Mouse (Mus musculus) mesoderm, embryonic 11.5 days (tissue): ENCODE measurements at regions not wholly inside any gene's neighbourhood (a gene's known extent, or its start where the extent isn't known, plus 50 kb on each side); places are given as distances from the start of the nearest gene placed in this dataset.
A peak's percentile ranks its signal among the peaks of the same experiment; 100 is the strongest.

ENCODE experiments used
- DNase-seq: peaks from one replicate; pipeline ENCODE4 v3.0.0-alpha.2; 2012; ENCODE audit warnings: low read depth, low spot score

- no peak for DNase-seq
Measured at GRCm38 (mm10) chr4:32149171-32149570, 89.4 kb upstream of the Bach2 start.

GRCm38 (mm10) chr4:32153356-32153755 lies 85.2 kb upstream of the Bach2 start:
- DNase-seq = no peak

- DNase-seq = no peak
Measured at GRCm38 (mm10) chr4:32156965-32157364, 81.6 kb upstream of the Bach2 start.

GRCm38 (mm10) chr4:32158451-32158850 lies 80.2 kb upstream of the Bach2 start:
- no peak for DNase-seq

- DNase-seq = no peak
Measured at GRCm38 (mm10) chr4:32158886-32159285, 79.7 kb upstream of the Bach2 start.

DNA sequence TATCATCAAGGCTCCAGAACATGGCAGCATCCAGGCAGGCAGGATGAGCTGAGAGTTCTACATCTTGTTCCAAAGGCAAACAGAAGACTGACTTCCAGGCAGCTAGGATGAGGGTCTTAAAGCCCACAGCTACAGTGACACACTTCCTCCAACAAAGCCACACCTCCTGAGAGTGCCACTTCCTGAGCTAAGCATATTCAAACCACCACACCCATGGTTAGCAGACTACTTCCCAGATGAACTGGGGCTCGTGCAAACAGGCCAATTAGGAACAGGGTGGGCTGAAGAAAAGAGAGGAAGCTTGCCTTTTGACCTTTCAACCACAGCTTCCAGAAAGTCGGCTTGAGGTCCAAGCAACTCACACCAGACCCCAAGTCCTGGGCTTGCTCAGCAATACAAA lies 77.8 kb upstream of the Bach2 start:
- DNase-seq = no peak

GRCm38 (mm10) chr4:32161871-32162656 lies 76.5 kb upstream of the Bach2 start:
- DNase-seq = no peak

- DNase-seq = no peak
Measured at GRCm38 (mm10) chr4:32162694-32163240, 75.8 kb upstream of the Bach2 start.

GRCm38 (mm10) chr4:32164081-32164641 lies 74.4 kb upstream of the Bach2 start:
- DNase-seq = no peak

- DNase-seq = no peak
Measured at GRCm38 (mm10) chr4:32164736-32165241, 73.8 kb upstream of the Bach2 start.

- no peak for DNase-seq
Measured at GRCm38 (mm10) chr4:32165918-32166528, 72.6 kb upstream of the Bach2 start.

GRCm38 (mm10) chr4:32167151-32167550 lies 71.5 kb upstream of the Bach2 start:
- no peak for DNase-seq

GRCm38 (mm10) chr4:32170106-32170459 lies 68.5 kb upstream of the Bach2 start:
- no peak for DNase-seq

DNA sequence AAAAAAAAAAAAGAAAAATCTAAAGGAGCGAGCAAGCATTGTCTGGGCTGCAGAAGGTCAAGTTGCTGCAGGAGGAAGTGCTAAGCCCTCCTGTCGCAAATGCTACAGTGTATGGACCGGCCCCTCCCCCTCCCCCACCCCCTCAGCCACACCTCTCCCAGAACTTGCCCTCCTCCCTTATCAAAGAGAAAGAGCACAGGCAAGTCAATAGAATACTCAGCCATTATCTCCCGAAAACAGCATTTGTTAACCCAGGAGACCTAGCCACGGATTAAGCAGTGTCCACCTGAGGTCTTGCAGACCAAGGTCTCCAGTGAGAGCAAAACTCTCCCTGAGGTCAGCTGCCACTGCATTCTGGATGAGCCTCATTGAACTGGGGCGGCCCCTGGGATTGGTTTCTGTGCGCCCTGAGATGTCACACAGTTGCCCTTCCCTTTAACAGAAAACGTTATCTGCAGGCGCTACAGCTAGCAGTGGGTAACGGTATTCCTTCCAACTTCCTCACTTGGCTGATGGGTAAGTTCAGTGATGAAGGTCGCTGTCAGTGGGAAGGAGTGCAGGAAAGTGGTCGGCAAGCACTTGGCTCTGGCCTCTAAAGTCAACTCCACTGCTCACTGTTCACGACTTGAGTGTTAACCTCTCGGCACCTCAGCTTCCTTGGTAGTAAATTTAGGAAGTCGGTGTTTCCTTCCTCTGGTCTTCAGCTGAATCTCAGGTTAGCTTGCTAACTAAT lies 68.0 kb upstream of the Bach2 start:
- DNase-seq = no peak

DNA sequence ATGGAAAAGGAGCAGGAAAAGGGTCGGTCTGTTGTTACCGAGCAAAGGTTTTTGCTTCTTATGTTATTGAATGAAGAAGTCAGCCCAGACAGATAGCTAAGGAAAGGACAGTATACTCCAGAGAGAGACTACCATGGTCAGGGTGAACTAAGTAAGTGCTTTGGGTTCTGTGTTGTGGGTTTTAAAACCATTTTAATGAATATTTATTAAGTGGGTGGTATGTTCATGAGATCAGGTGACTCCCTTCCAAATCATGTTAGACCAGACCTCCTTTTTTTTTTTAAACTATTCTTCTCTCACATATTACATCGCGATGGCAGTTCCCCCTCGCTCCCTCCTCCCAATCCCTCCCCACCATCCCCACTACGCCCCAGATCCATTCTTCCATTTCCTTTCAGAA lies 67.3 kb upstream of the Bach2 start:
- DNase-seq = no peak

DNA sequence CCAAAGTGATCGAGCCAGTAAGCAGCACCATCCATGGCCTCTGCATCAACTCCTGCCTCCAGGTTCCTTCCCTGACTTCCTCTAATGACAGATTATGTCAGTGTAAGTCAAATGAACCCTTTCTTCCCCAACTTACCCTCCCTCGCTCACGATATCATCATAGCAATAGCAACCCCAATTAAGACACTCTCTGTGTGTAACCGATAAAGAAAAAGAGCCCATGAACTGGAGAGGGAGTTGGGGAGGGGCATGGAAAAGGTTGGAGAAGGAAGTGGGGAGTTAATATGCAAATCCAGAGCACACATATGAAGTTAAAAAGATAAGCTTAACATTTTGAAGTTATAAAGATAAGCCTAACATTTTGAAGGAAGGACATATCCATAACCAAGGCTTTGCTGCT lies 65.6 kb upstream of the Bach2 start:
- DNase-seq = no peak

DNA sequence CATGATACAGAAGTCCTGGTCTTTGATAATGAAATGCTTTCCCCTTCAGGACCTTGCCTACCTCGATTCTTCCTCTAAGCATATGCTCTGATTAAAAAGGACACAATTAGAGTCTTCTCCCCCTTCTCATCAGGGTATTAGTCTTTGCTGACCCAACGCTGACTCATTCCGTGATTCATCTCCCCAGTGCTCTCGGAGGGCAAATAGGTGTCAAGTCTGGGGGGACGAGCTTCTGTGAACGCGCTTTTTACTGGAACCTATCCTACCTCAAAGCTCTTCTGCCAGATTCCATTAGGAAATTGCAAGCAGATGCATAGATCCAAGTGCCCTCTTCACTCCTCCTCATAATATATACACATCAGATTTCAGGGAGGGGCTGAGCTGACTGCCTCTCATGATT lies 63.8 kb upstream of the Bach2 start:
- no peak for DNase-seq

- peak; percentile 63 for DNase-seq
Measured at GRCm38 (mm10) chr4:32175231-32175630, 63.4 kb upstream of the Bach2 start.

GRCm38 (mm10) chr4:32175853-32176448 lies 62.7 kb upstream of the Bach2 start:
- no peak for DNase-seq

DNA sequence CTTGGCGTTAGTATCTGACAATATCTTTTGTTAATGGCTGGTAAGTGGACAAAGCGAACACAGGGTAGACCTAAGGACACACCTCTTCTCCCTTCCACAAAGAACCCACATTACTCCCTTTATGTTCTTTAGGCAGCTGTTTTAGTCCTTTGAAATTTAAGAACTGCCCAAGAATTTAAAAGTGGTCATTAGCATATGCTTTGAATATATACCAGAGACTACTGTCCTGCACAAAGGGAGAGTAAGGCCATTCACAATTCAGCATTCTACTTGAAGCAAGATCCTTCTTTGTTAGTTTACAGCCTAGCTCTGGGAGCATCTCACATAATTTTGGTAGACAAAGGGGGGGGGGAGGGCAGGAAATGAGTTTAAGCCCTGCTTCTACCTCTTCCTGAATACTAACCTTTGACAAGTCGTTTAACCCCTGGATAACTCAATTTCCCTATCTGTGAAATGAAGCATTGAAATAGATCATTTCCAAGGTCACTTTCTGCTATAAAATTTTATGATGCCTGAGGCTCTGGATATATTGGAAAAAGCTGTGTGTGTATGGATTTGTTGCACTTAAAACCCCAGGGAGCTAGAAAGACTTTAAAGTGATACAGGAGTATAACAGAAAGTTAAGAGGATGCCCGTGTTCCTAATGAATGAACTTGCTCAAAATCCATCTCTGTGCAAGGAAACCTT lies 62.0 kb upstream of the Bach2 start:
- DNase-seq = peak; percentile 54
